ENCODE assay signal across 25 mouse cellular contexts in genomic region chr1:37965571-37965970, GRCm38 (mm10). TPM values are rescaled to one million over a fixed set of nuclear protein-coding genes. Genes with fewer than 3 reads are reported as not detected.
A peak's percentile ranks its signal among the peaks of the same experiment; 100 is the strongest.
DNase-seq lines count a peak whose midpoint lies in the region; ATAC-seq and TF ChIP-seq lines count a peak whose summit lies in the region.
"Had no signal": no experiment of that assay in that cellular context is flagged by ENCODE, and none has a peak within 500 bp of the region (broad histone marks: within the 10 kb centered on the region; RNA-seq: fewer than 3 reads in every experiment).

No protein-coding gene starts in this region.

- H3K4me2 ChIP-seq in lung, embryonic 14.5 days: no peak overlapping the region
- H3K4me2 ChIP-seq: embryonic facial prominence, embryonic 12.5 days; forebrain, embryonic 12.5 days; heart, embryonic 12.5 days; hindbrain, embryonic 15.5 days had no signal

- no peaks in the 10 kb centered on the region for H3K4me1 ChIP-seq in lung, embryonic 14.5 days (ENCODE audit: insufficient read depth)
- H3K4me1 ChIP-seq: embryonic facial prominence, embryonic 12.5 days; forebrain, embryonic 12.5 days; heart, embryonic 12.5 days; hindbrain, embryonic 15.5 days had no signal

- no peaks in the 10 kb centered on the region for H3K36me3 ChIP-seq in lung, embryonic 14.5 days (ENCODE audit: insufficient read depth)
- H3K36me3 ChIP-seq: embryonic facial prominence, embryonic 12.5 days; forebrain, embryonic 12.5 days; heart, embryonic 12.5 days; hindbrain, embryonic 15.5 days had no signal

- intact Hi-C loops in heart, postnatal 10 days (cut with DNase I): no loop called here

- TF ChIP-seq CTCF in lung, embryonic 14.5 days (IDR thresholded peaks at IDR 0.05; ENCODE audit: low read depth): peak; percentile 37

- DNase-seq in heart, adult 11 months: peak; percentile 65
- no peak for DNase-seq in heart, postnatal 10 days
- peak; percentile 25 for DNase-seq in lung, embryonic 14.5 days
- no peak for DNase-seq in lung, postnatal 36 days
- DNase-seq in R1 (ENCODE audit: low read depth, low spot score): peak; percentile 50
- no peak for DNase-seq in right cerebral cortex, postnatal 4 days
- DNase-seq: adrenal gland, adult 8-10 months; adrenal gland, postnatal 36 days; cerebellum, adult 2 months; cerebellum, postnatal 10 days; gastrocnemius, postnatal 14 days; heart, postnatal 36 days had no signal

- no peak overlapping the region for H3K4me3 ChIP-seq in lung, embryonic 14.5 days (ENCODE audit: low read depth, low read length)
- H3K4me3 ChIP-seq: embryonic facial prominence, embryonic 12.5 days; forebrain, embryonic 12.5 days; heart, embryonic 12.5 days; hindbrain, embryonic 15.5 days had no signal

- 58% methylated on average over 10 of the region's 10 CpGs for WGBS in lung, embryonic 14.5 days

- H3K27me3 ChIP-seq in lung, embryonic 14.5 days (ENCODE audit: insufficient read depth, low read length): no peaks in the 10 kb centered on the region
- H3K27me3 ChIP-seq: embryonic facial prominence, embryonic 12.5 days; forebrain, embryonic 12.5 days; heart, embryonic 12.5 days; hindbrain, embryonic 15.5 days had no signal

- ATAC-seq in lung, embryonic 14.5 days (ENCODE audit: insufficient read depth): 0 out of 2 replicates have a peak, but pooled peaks have one; percentile 41
- no peak for ATAC-seq in erythroblast, adult 5-6 weeks (replicated peaks; ENCODE audit: low FRiP score, poor library complexity, severe bottlenecking)
- ATAC-seq: forebrain, embryonic 16.5 days had no signal

- H3K9me3 ChIP-seq in lung, embryonic 14.5 days (ENCODE audit: low read depth, low read length): no peaks in the 10 kb centered on the region
- H3K9me3 ChIP-seq: embryonic facial prominence, embryonic 12.5 days; forebrain, embryonic 12.5 days; heart, embryonic 12.5 days; hindbrain, embryonic 15.5 days had no signal

- H3K9ac ChIP-seq in lung, embryonic 14.5 days: no peak overlapping the region
- H3K9ac ChIP-seq: embryonic facial prominence, embryonic 12.5 days; forebrain, embryonic 12.5 days; heart, embryonic 12.5 days; hindbrain, embryonic 15.5 days had no signal

- H3K27ac ChIP-seq in lung, embryonic 14.5 days (ENCODE audit: low read depth): no peak overlapping the region
- H3K27ac ChIP-seq: embryonic facial prominence, embryonic 12.5 days; forebrain, embryonic 12.5 days; hindbrain, embryonic 15.5 days had no signal

RNA-seq across cellular contexts. Expression of gene Lyg1, which starts 8.0 kb away (rescaled TPM):
- total RNA-seq in heart, postnatal 10 days (2021): not detected
- polyA plus RNA-seq in lung, embryonic 14.5 days (2014; fragmentation: Nextera tagmentation; extraction: Ambion mirVana): not detected in 2 replicates
- total RNA-seq in erythroblast, adult 5-6 weeks (2015; ENCODE audit: low replicate concordance): not detected in 2 replicates
- not detected in 2 replicates for total RNA-seq in erythroblast, adult 5-6 weeks (2017; ENCODE audit: low replicate concordance)
- total RNA-seq: adrenal gland, adult 8-10 months; adrenal gland, postnatal 36 days; CH12.LX; gastrocnemius, adult 18-20 months; gastrocnemius, postnatal 14 days; heart, adult 8-10 months; heart, postnatal 36 days; MEL had no signal
- polyA plus RNA-seq: cerebellum, adult 2 months; embryonic facial prominence, embryonic 12.5 days; forebrain, embryonic 12.5 days; forebrain, embryonic 16.5 days; frontal cortex, adult 2 months; heart, embryonic 12.5 days; heart, embryonic 16.5 days; hindbrain, embryonic 11.5 days; hindbrain, embryonic 15.5 days had no signal

RNA-seq across cellular contexts. Expression of gene Txndc9, which starts 32.1 kb away (rescaled TPM):
- total RNA-seq in heart, postnatal 10 days (2021): 10 to 100 TPM; 61.6 to 63.0 TPM
- 127 and 153 TPM in 2 replicates for polyA plus RNA-seq in lung, embryonic 14.5 days (2014; fragmentation: Nextera tagmentation; extraction: Ambion mirVana)
- total RNA-seq in erythroblast, adult 5-6 weeks (2015; ENCODE audit: low replicate concordance): 22.6 and 24.0 TPM in 2 replicates
- 24.8 and 30.1 TPM in 2 replicates for total RNA-seq in erythroblast, adult 5-6 weeks (2017; ENCODE audit: low replicate concordance)

RNA-seq across cellular contexts. Expression of gene Eif5b, which starts 32.2 kb away (rescaled TPM):
- total RNA-seq in heart, postnatal 10 days (2021): 10 to 100 TPM; 36.3 to 41.0 TPM
- polyA plus RNA-seq in lung, embryonic 14.5 days (2014; fragmentation: Nextera tagmentation; extraction: Ambion mirVana): 25.4 and 25.8 TPM in 2 replicates
- 18.6 and 20.5 TPM in 2 replicates for total RNA-seq in erythroblast, adult 5-6 weeks (2015; ENCODE audit: low replicate concordance)
- total RNA-seq in erythroblast, adult 5-6 weeks (2017; ENCODE audit: low replicate concordance): 10.6 and 20.4 TPM in 2 replicates

RNA-seq across cellular contexts. Expression of gene Lyg2, which starts 49.3 kb away (rescaled TPM):
- not detected for total RNA-seq in heart, postnatal 10 days (2021)
- polyA plus RNA-seq in lung, embryonic 14.5 days (2014; fragmentation: Nextera tagmentation; extraction: Ambion mirVana): not detected in 2 replicates
- total RNA-seq in erythroblast, adult 5-6 weeks (2015; ENCODE audit: low replicate concordance): 0.77 TPM in 1 of 2 replicates, not detected in the other
- not detected in 2 replicates for total RNA-seq in erythroblast, adult 5-6 weeks (2017; ENCODE audit: low replicate concordance)
- total RNA-seq: adrenal gland, adult 8-10 months; adrenal gland, postnatal 36 days; CH12.LX; gastrocnemius, adult 18-20 months; gastrocnemius, postnatal 14 days; heart, adult 8-10 months; heart, postnatal 36 days; MEL had no signal
- polyA plus RNA-seq: embryonic facial prominence, embryonic 12.5 days; forebrain, embryonic 12.5 days; forebrain, embryonic 16.5 days; frontal cortex, adult 2 months; heart, embryonic 12.5 days; heart, embryonic 16.5 days; hindbrain, embryonic 11.5 days; hindbrain, embryonic 15.5 days had no signal

Comparison
In these comparisons a context has a peak if more than half of its experiments do, and no peak if none do; other contexts are left out.
1. DNase-seq: peak in heart, adult 11 months (single experiment), lung, embryonic 14.5 days (single experiment) and R1 (single experiment); none in heart, postnatal 10 days (0 of 2), lung, postnatal 36 days (single experiment) and right cerebral cortex, postnatal 4 days (single experiment).